Mouse (Mus musculus) midbrain, embryonic 16.5 days (tissue): ENCODE data around the gene N4bp1. TPM values are rescaled to one million over a fixed set of nuclear protein-coding genes. Genes with fewer than 3 reads are reported as not detected.

Experiments
- ATAC-seq: fragments of 200-750 bp; cut with Nextera tagmentation; 2 replicates; pipeline ENCODE4 v1.8.0; 2017; ENCODE audit warnings: moderate TSS enrichment
- H3K27ac ChIP-seq: fragments of 300-500 bp; sonication (generic); 2 replicates; pipeline ENCODE4 v1.5.1; 2014; ENCODE audit warnings: mild to moderate bottlenecking, low read length, mixed read lengths
- H3K27me3 ChIP-seq: fragments of 300-500 bp; sonication (generic); 2 replicates; pipeline ENCODE4 v1.6.1; 2014; ENCODE audit warnings: low read depth, low read length, mixed read lengths; ENCODE audit not compliant: control insufficient read depth, insufficient read depth
- H3K36me3 ChIP-seq: fragments of 300-500 bp; sonication (generic); 2 replicates; pipeline ENCODE4 v1.6.1; 2014; ENCODE audit warnings: mild to moderate bottlenecking, low read length, moderate library complexity, mixed read lengths; ENCODE audit not compliant: control insufficient read depth, insufficient read depth
- H3K4me1 ChIP-seq: fragments of 300-500 bp; sonication (generic); 2 replicates; pipeline ENCODE4 v1.6.1; 2014; ENCODE audit warnings: mild to moderate bottlenecking, low read length, mixed read lengths; ENCODE audit not compliant: control insufficient read depth, insufficient read depth
- H3K4me2 ChIP-seq: fragments of 300-500 bp; sonication (generic); 2 replicates; pipeline ENCODE4 v1.6.1; 2014; ENCODE audit warnings: mild to moderate bottlenecking, low read length, mixed read lengths
- H3K4me3 ChIP-seq: fragments of 300-500 bp; sonication (generic); 2 replicates; pipeline ENCODE4 v1.5.1; 2014; ENCODE audit warnings: low read depth, mild to moderate bottlenecking, low read length, moderate library complexity, mixed read lengths
- H3K9ac ChIP-seq: fragments of 300-500 bp; sonication (generic); 2 replicates; pipeline ENCODE4 v1.6.1; 2014; ENCODE audit warnings: low read depth, low read length, mixed read lengths
- H3K9me3 ChIP-seq: fragments of 300-500 bp; sonication (generic); replicated peaks from 2 replicates; pipeline ENCODE4 v1.6.1; 2014; ENCODE audit warnings: mild to moderate bottlenecking, low read length, mixed read lengths; ENCODE audit not compliant: control insufficient read depth, poor library complexity, severe bottlenecking
- WGBS: fragments of 180-500 bp; shearing (Covaris S2); extraction: QIAGEN DNeasy Blood & Tissue Kit; methylation state at CpG from one replicate; pipeline ENCODE4 v1.1.7; 2014; 5-methylcytosine and 5-hydroxymethylcytosine counted together
- polyA plus RNA-seq: library from polyadenylated mRNA; unstranded; fragments of >200 nt; fragmentation: Nextera tagmentation; extraction: Ambion mirVana; gene quantifications from 2 replicates; pipeline ENCODE4 v1.2.1, GENCODE M21; 2015

The N4bp1 gene
- polyA plus RNA-seq, 1 experiment from 2014 or later = 9.2 TPM

- H3K36me3 ChIP-seq = no peaks in the 10 kb centered on the region
- H3K4me2 ChIP-seq = no peak overlapping the region
- no peak overlapping the region for H3K27ac ChIP-seq
- 94% methylated on average over 5 of the region's 5 CpGs for WGBS
- H3K9ac ChIP-seq = no peak overlapping the region
- no peak for ATAC-seq
- H3K27me3 ChIP-seq = no peaks in the 10 kb centered on the region
- H3K4me3 ChIP-seq = no peak overlapping the region
- no peaks in the 10 kb centered on the region for H3K9me3 ChIP-seq
- no peaks in the 10 kb centered on the region for H3K4me1 ChIP-seq
Measured at GRCm38 (mm10) chr8:86827199-86827598, 57.9 kb downstream of the N4bp1 start.

GRCm38 (mm10) chr8:86826538-86826937, 58.5 kb downstream of the N4bp1 start:
- H3K9me3 ChIP-seq = no peaks in the 10 kb centered on the region
- no peak overlapping the region for H3K27ac ChIP-seq
- H3K27me3 ChIP-seq = no peaks in the 10 kb centered on the region
- no peaks in the 10 kb centered on the region for H3K36me3 ChIP-seq
- H3K4me1 ChIP-seq = no peaks in the 10 kb centered on the region
- no peak overlapping the region for H3K4me2 ChIP-seq
- H3K4me3 ChIP-seq = no peak overlapping the region
- ATAC-seq = no peak
- no peak overlapping the region for H3K9ac ChIP-seq

- Histone ChIP-seq H3K27ac (no peak overlapping the region), H3K4me2 (no peak overlapping the region), H3K27me3 (no peaks in the 10 kb centered on the region), H3K9ac (no peak overlapping the region), H3K36me3 (no peaks in the 10 kb centered on the region), H3K4me1 (no peaks in the 10 kb centered on the region), H3K4me3 (no peak overlapping the region), H3K9me3 (no peaks in the 10 kb centered on the region)
- no peak for ATAC-seq
- 84% methylated on average over 9 of the region's 9 CpGs for WGBS
Measured at GRCm38 (mm10) chr8:86825674-86826448, 59.2 kb downstream of the N4bp1 start.

- 8% methylated on average over 4 of the region's 4 CpGs for WGBS
- Histone ChIP-seq H3K4me3 (no peak overlapping the region), H3K27me3 (no peaks in the 10 kb centered on the region), H3K27ac (no peak overlapping the region), H3K4me1 (no peaks in the 10 kb centered on the region), H3K36me3 (no peaks in the 10 kb centered on the region), H3K4me2 (no peak overlapping the region), H3K9ac (no peak overlapping the region), H3K9me3 (no peaks in the 10 kb centered on the region)
- no peak for ATAC-seq
Measured at GRCm38 (mm10) chr8:86824735-86825134, 60.3 kb downstream of the N4bp1 start.

GRCm38 (mm10) chr8:86820756-86821201, 64.3 kb downstream of the N4bp1 start:
- H3K36me3 ChIP-seq = no peaks in the 10 kb centered on the region
- no peak overlapping the region for H3K4me3 ChIP-seq
- WGBS = 4% methylated on average over 3 of the region's 3 CpGs
- no peak overlapping the region for H3K27ac ChIP-seq
- H3K9ac ChIP-seq = no peak overlapping the region
- H3K27me3 ChIP-seq = no peaks in the 10 kb centered on the region
- ATAC-seq = no peak
- H3K9me3 ChIP-seq = no peaks in the 10 kb centered on the region
- H3K4me2 ChIP-seq = no peak overlapping the region
- no peaks in the 10 kb centered on the region for H3K4me1 ChIP-seq

- H3K9me3 ChIP-seq = no peaks in the 10 kb centered on the region
- H3K9ac ChIP-seq = no peak overlapping the region
- no peaks in the 10 kb centered on the region for H3K27me3 ChIP-seq
- no peaks in the 10 kb centered on the region for H3K4me1 ChIP-seq
- ATAC-seq = no peak
- no peak overlapping the region for H3K4me3 ChIP-seq
- 79% methylated on average over 2 of the region's 2 CpGs for WGBS
- H3K36me3 ChIP-seq = no peaks in the 10 kb centered on the region
- no peak overlapping the region for H3K4me2 ChIP-seq
- no peak overlapping the region for H3K27ac ChIP-seq
Measured at GRCm38 (mm10) chr8:86820186-86820755, 64.8 kb downstream of the N4bp1 start.

GRCm38 (mm10) chr8:86819426-86819825, 65.6 kb downstream of the N4bp1 start:
- Histone ChIP-seq H3K9ac (no peak overlapping the region), H3K27me3 (no peaks in the 10 kb centered on the region), H3K36me3 (no peaks in the 10 kb centered on the region), H3K4me2 (no peak overlapping the region), H3K27ac (no peak overlapping the region), H3K4me1 (no peaks in the 10 kb centered on the region), H3K9me3 (no peaks in the 10 kb centered on the region), H3K4me3 (no peak overlapping the region)
- 56% methylated on average over 6 of the region's 6 CpGs for WGBS
- ATAC-seq = no peak

- Histone ChIP-seq H3K9me3 (no peaks in the 10 kb centered on the region), H3K4me3 (no peak overlapping the region), H3K27me3 (no peaks in the 10 kb centered on the region), H3K4me2 (no peak overlapping the region), H3K36me3 (no peaks in the 10 kb centered on the region), H3K4me1 (no peaks in the 10 kb centered on the region), H3K9ac (no peak overlapping the region), H3K27ac (no peak overlapping the region)
- no peak for ATAC-seq
- WGBS = 81% methylated on average over 15 of the region's 15 CpGs
Measured at GRCm38 (mm10) chr8:86808990-86809960, 75.8 kb downstream of the N4bp1 start.
